ENCODE assay signal across 11 mouse cellular contexts in genomic region chr19:25506616-25507015, GRCm38 (mm10). TPM values are rescaled to one million over a fixed set of nuclear protein-coding genes. Genes with fewer than 3 reads are reported as not detected.
DNase-seq lines count a peak whose midpoint lies in the region; ATAC-seq and TF ChIP-seq lines count a peak whose summit lies in the region.
"Had no signal": no experiment of that assay in that cellular context is flagged by ENCODE, and none has a peak within 500 bp of the region (broad histone marks: within the 10 kb centered on the region; RNA-seq: fewer than 3 reads in every experiment).

No protein-coding gene starts in this region.

- TF ChIP-seq POLR2A in limb, embryonic 14.5 days (IDR thresholded peaks at IDR 0.05; ENCODE audit: borderline replicate concordance, extremely low read depth, insufficient read depth, insufficient read length), result no peak
- TF ChIP-seq POLR2A in testis, adult 2 months (IDR thresholded peaks at IDR 0.05; ENCODE audit: control insufficient read depth, low read depth, low read length), result no peak

- no peak overlapping the region for H3K9ac ChIP-seq in lung, embryonic 15.5 days
- no peak overlapping the region for H3K9ac ChIP-seq in forebrain, embryonic 15.5 days (replicated peaks)
- H3K9ac ChIP-seq in limb, embryonic 14.5 days (ENCODE audit: low read depth, low read length, severe bottlenecking), result no peak overlapping the region

- no peak for TF ChIP-seq CTCF in testis, adult 2 months (IDR thresholded peaks at IDR 0.05; ENCODE audit: control insufficient read depth, insufficient read depth, insufficient replicate concordance, low read depth, low read length)

- H3K4me2 ChIP-seq in lung, embryonic 15.5 days, result peak overlapping the region; percentile 31; the same call in 1 of the 2 replicates
- H3K4me2 ChIP-seq in forebrain, embryonic 15.5 days (replicated peaks), result peak overlapping the region; percentile 48
- H3K4me2 ChIP-seq in limb, embryonic 14.5 days (replicated peaks; ENCODE audit: low read depth, low read length, severe bottlenecking), result peak overlapping the region; percentile 56

- H3K4me3 ChIP-seq in lung, embryonic 15.5 days, result peak overlapping the region; percentile 12; the same call in 1 of the 2 replicates
- H3K4me3 ChIP-seq in forebrain, embryonic 15.5 days, result peak overlapping the region; percentile 33
- peak overlapping the region; percentile 37 for H3K4me3 ChIP-seq in limb, embryonic 14.5 days (replicated peaks; ENCODE audit: low read length)
- peak overlapping the region; percentile 86 for H3K4me3 ChIP-seq in testis, adult 2 months (ENCODE audit: control insufficient read depth, low read depth, low read length)

- DNase-seq in lung, postnatal 36 days, result no peak
- DNase-seq in limb, embryonic 14.5 days (ENCODE audit: low spot score), result no peak
- no peak for DNase-seq in right cerebral cortex, adult 18-20 months
- DNase-seq in left cerebral cortex, adult 18-20 months (ENCODE audit: low spot score in 2 of 2), result no peak
- no peak for DNase-seq in urinary bladder, postnatal 36 days (ENCODE audit: low spot score in 2 of 2)
- DNase-seq: cerebellum, postnatal 36 days; kidney, adult 11 months had no signal

- WGBS in lung, embryonic 15.5 days, result 3% methylated on average over 23 of the region's 23 CpGs
- WGBS in forebrain, embryonic 15.5 days, result 2% methylated on average over 23 of the region's 23 CpGs
- 2% methylated on average over 23 of the region's 23 CpGs for WGBS in limb, embryonic 14.5 days

- H3K36me3 ChIP-seq in lung, embryonic 15.5 days, result no peaks in the 10 kb centered on the region
- H3K36me3 ChIP-seq in forebrain, embryonic 15.5 days, result no peaks in the 10 kb centered on the region
- no peaks in the 10 kb centered on the region for H3K36me3 ChIP-seq in limb, embryonic 14.5 days (ENCODE audit: control insufficient read depth, insufficient read depth, low read length)
- no peaks in the 10 kb centered on the region for H3K36me3 ChIP-seq in testis, adult 2 months (ENCODE audit: control insufficient read depth, insufficient read depth, low read length)

- ATAC-seq in lung, embryonic 15.5 days (ENCODE audit: borderline replicate concordance, extremely low read depth, low FRiP score, low TSS enrichment), result no peak
- ATAC-seq in forebrain, embryonic 15.5 days (replicated peaks), result no peak
- no peak for ATAC-seq in limb, embryonic 14.5 days (ENCODE audit: low FRiP score, low read depth)

- no peak overlapping the region for H3K27ac ChIP-seq in lung, embryonic 15.5 days
- H3K27ac ChIP-seq in forebrain, embryonic 15.5 days (replicated peaks), result no peak overlapping the region
- no peak overlapping the region for H3K27ac ChIP-seq in limb, embryonic 14.5 days (replicated peaks; ENCODE audit: low read depth, low read length)
- peak overlapping the region; percentile 89 for H3K27ac ChIP-seq in testis, adult 2 months (ENCODE audit: control insufficient read depth, insufficient read depth, low read depth, low read length)
- H3K27ac ChIP-seq: macrophage had no signal

- no peaks in the 10 kb centered on the region for H3K9me3 ChIP-seq in lung, embryonic 15.5 days
- H3K9me3 ChIP-seq in forebrain, embryonic 15.5 days, result no peaks in the 10 kb centered on the region
- H3K9me3 ChIP-seq in limb, embryonic 14.5 days (ENCODE audit: control insufficient read depth, low read length), result peaks cover 7% of the 10 kb centered on the region; the same call in 1 of the 2 replicates

- H3K27me3 ChIP-seq in lung, embryonic 15.5 days, result peaks cover 94% of the 10 kb centered on the region
- peaks cover 52% of the 10 kb centered on the region for H3K27me3 ChIP-seq in forebrain, embryonic 15.5 days
- peaks cover 61% of the 10 kb centered on the region for H3K27me3 ChIP-seq in limb, embryonic 14.5 days (ENCODE audit: control insufficient read depth, insufficient read depth, low read length)
- H3K27me3 ChIP-seq in testis, adult 2 months (ENCODE audit: control insufficient read depth, insufficient read depth, low read length), result no peaks in the 10 kb centered on the region

- peaks cover 14% of the 10 kb centered on the region; the same call in 1 of the 2 replicates for H3K4me1 ChIP-seq in lung, embryonic 15.5 days
- peaks cover 17% of the 10 kb centered on the region for H3K4me1 ChIP-seq in forebrain, embryonic 15.5 days
- peaks cover 4% of the 10 kb centered on the region; the same call in 1 of the 2 replicates for H3K4me1 ChIP-seq in limb, embryonic 14.5 days (ENCODE audit: control insufficient read depth, insufficient read depth, low read length)
- no peaks in the 10 kb centered on the region; the same call in 1 of the 2 replicates for H3K4me1 ChIP-seq in testis, adult 2 months (ENCODE audit: control insufficient read depth, insufficient read depth, low read length)

RNA-seq across cellular contexts. Expression of gene Dmrt1, which starts 1.2 kb away (rescaled TPM):
- polyA plus RNA-seq in lung, embryonic 15.5 days (2015; fragmentation: Nextera tagmentation; extraction: Ambion mirVana), result not detected in 2 replicates
- polyA plus RNA-seq in forebrain, embryonic 15.5 days (2015; fragmentation: Nextera tagmentation; extraction: Ambion mirVana), result 0.10 and 0.18 TPM in 2 replicates
- 0.05 TPM in 1 of 2 replicates, not detected in the other for polyA plus RNA-seq in limb, embryonic 14.5 days (2012; rRNA removed)
- not detected in 2 replicates for polyA plus RNA-seq in limb, embryonic 14.5 days (2014; fragmentation: Nextera tagmentation; extraction: Ambion mirVana)
- 9.0 and 9.7 TPM in 2 replicates for polyA plus RNA-seq in testis, adult 2 months (2012; rRNA removed)
- not detected for total RNA-seq in left cerebral cortex, adult 18-20 months (2021)
- polyA plus RNA-seq: macrophage had no signal

Comparison
In these comparisons a context has a peak if more than half of its experiments do, and no peak if none do; other contexts are left out.
1. H3K4me3 ChIP-seq: peak in every context shown above with its lines; median percentile 86 in testis, adult 2 months; 37 in limb, embryonic 14.5 days; 33 in forebrain, embryonic 15.5 days; 12 in lung, embryonic 15.5 days.